In the genomic region with DNA sequence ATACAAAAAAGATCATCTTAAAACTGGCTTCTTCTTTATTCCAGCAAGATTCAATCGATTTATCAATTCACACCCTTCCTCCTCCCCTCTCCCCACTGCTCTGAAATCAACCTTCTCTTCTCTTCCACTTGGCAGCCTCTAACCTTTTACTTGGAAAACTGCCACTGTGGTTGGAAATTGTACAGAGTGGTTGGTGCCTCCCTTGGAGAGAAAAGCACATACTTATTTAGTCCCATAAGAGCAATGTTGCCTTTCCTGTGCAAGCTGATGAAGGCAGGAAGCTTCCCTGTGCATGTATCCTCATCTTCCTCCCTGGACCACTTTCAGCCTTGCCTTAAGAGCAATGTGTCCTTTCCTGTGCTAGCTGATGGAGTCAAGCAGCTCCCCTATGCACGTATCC, we compare ENCODE assay signal across 10 mouse cellular contexts. TPM values are rescaled to one million over a fixed set of nuclear protein-coding genes. Genes with fewer than 3 reads are reported as not detected.
DNase-seq lines count a peak whose midpoint lies in the region; ATAC-seq lines count a peak whose summit lies in the region.
"Had no signal": no experiment of that assay in that cellular context is flagged by ENCODE, and none has a peak within 500 bp of the region (broad histone marks: within the 10 kb centered on the region; RNA-seq: fewer than 3 reads in every experiment).

No protein-coding gene starts in this region.

- no peaks in the 10 kb centered on the region for H3K27me3 ChIP-seq in heart, embryonic 11.5 days (ENCODE audit: control insufficient read depth, insufficient read depth, low read length)
- H3K27me3 ChIP-seq: midbrain, embryonic 12.5 days had no signal

- 79% methylated on average over 2 of the region's 2 CpGs for WGBS in heart, embryonic 11.5 days (ENCODE audit: insufficient replicate concordance)

- no peaks in the 10 kb centered on the region for H3K9me3 ChIP-seq in heart, embryonic 11.5 days (replicated peaks; ENCODE audit: control insufficient read depth, low read length)
- H3K9me3 ChIP-seq: midbrain, embryonic 12.5 days had no signal

- H3K4me2 ChIP-seq in heart, embryonic 11.5 days: no peak overlapping the region
- H3K4me2 ChIP-seq: midbrain, embryonic 12.5 days had no signal

- H3K9ac ChIP-seq in heart, embryonic 11.5 days (ENCODE audit: low read depth, low read length): no peak overlapping the region
- H3K9ac ChIP-seq: midbrain, embryonic 12.5 days had no signal

- intact Hi-C loops in heart, postnatal 10 days (cut with DNase I): loop anchor here (5.0 kb wide), 1 partner anchor 46 kb away; the partner anchor contains the start of gene Ifit2

- H3K27ac ChIP-seq in heart, embryonic 11.5 days (ENCODE audit: low read depth, low read length): no peak overlapping the region
- H3K27ac ChIP-seq: midbrain, embryonic 12.5 days had no signal

- H3K36me3 ChIP-seq in heart, embryonic 11.5 days (ENCODE audit: control insufficient read depth, insufficient read depth, low read length): no peaks in the 10 kb centered on the region
- H3K36me3 ChIP-seq: midbrain, embryonic 12.5 days had no signal

- H3K4me1 ChIP-seq in heart, embryonic 11.5 days (ENCODE audit: control insufficient read depth, insufficient read depth, low read length): no peaks in the 10 kb centered on the region
- H3K4me1 ChIP-seq: midbrain, embryonic 12.5 days had no signal

- DNase-seq in heart, adult 8-10 months (ENCODE audit: low spot score): peak; percentile 81
- DNase-seq in 3T3-L1 (ENCODE audit: low read depth, low spot score): peak; percentile 82
- DNase-seq in brain, embryonic 18.5 days (ENCODE audit: low read depth, low spot score): peak; percentile 39
- peak; percentile 84 for DNase-seq in heart, postnatal 10 days
- DNase-seq in ovary, adult 18-20 months (ENCODE audit: low spot score): peak; percentile 54
- no peak for DNase-seq in spleen, postnatal 14 days (ENCODE audit: low spot score in 2 of 2)
- no peak for DNase-seq in T-cell, adult 2 months (ENCODE audit: low spot score)

- H3K4me3 ChIP-seq in heart, embryonic 11.5 days (ENCODE audit: low read depth, low read length): no peak overlapping the region
- H3K4me3 ChIP-seq: midbrain, embryonic 12.5 days had no signal

- ATAC-seq in heart, embryonic 11.5 days (replicated peaks; ENCODE audit: insufficient number of reproducible peaks, low FRiP score, low TSS enrichment): no peak

RNA-seq across cellular contexts. Expression of gene Ifit1bl1, which starts 3.4 kb away (rescaled TPM):
- 1 to 10 TPM; 1.4 to 3.8 (median 2.1) TPM for total RNA-seq in heart, adult 8-10 months (2022)
- polyA plus RNA-seq in heart, embryonic 11.5 days (2014; fragmentation: Nextera tagmentation; extraction: Ambion mirVana): 1.1 and 1.5 TPM in 2 replicates
- 1 to 10 TPM; 1.1 to 1.3 TPM for total RNA-seq in heart, postnatal 10 days (2021)
- total RNA-seq: gastrocnemius, adult 8-10 months had no signal

RNA-seq across cellular contexts. Expression of gene Ifit3b, which starts 9.4 kb away (rescaled TPM):
- 1 to 10 TPM; 1.4 to 1.8 (median 1.5) TPM for total RNA-seq in heart, adult 8-10 months (2022)
- polyA plus RNA-seq in heart, embryonic 11.5 days (2014; fragmentation: Nextera tagmentation; extraction: Ambion mirVana): 0.14 and 0.44 TPM in 2 replicates
- under 1 TPM; 0.15 to 0.36 TPM for total RNA-seq in heart, postnatal 10 days (2021)

RNA-seq across cellular contexts. Expression of gene Ifit3, which starts 15.0 kb away (rescaled TPM):
- total RNA-seq in heart, adult 8-10 months (2022): 1 to 10 TPM; 1.8 to 4.4 (median 3.9) TPM
- 0.19 and 0.24 TPM in 2 replicates for polyA plus RNA-seq in heart, embryonic 11.5 days (2014; fragmentation: Nextera tagmentation; extraction: Ambion mirVana)
- 1 to 10 TPM in 1 of 2 experiments, under 1 TPM in 1; 0.89 to 1.4 TPM for total RNA-seq in heart, postnatal 10 days (2021)

RNA-seq across cellular contexts. Expression of gene Ifit1bl2, which starts 42.2 kb away (rescaled TPM):
- 1 to 10 TPM; 1.2 to 2.1 (median 1.8) TPM for total RNA-seq in heart, adult 8-10 months (2022)
- 0.73 and 1.0 TPM in 2 replicates for polyA plus RNA-seq in heart, embryonic 11.5 days (2014; fragmentation: Nextera tagmentation; extraction: Ambion mirVana)
- total RNA-seq in heart, postnatal 10 days (2021): under 1 TPM; 0.53 to 0.77 TPM
- total RNA-seq: gastrocnemius, adult 8-10 months had no signal
- polyA plus RNA-seq: midbrain, embryonic 12.5 days had no signal

RNA-seq across cellular contexts. Expression of gene Ifit1, which starts 42.3 kb away (rescaled TPM):
- 1 to 10 TPM in 2 of 4 experiments, under 1 TPM in 2; 0.90 to 1.3 (median 1.0) TPM for total RNA-seq in heart, adult 8-10 months (2022)
- polyA plus RNA-seq in heart, embryonic 11.5 days (2014; fragmentation: Nextera tagmentation; extraction: Ambion mirVana): 0.11 and 0.44 TPM in 2 replicates
- under 1 TPM; 0.12 to 0.62 TPM for total RNA-seq in heart, postnatal 10 days (2021)

Comparison
In these comparisons a context has a peak if more than half of its experiments do, and no peak if none do; other contexts are left out.
1. DNase-seq: peak in heart, adult 8-10 months (single experiment), 3T3-L1 (single experiment), brain, embryonic 18.5 days (single experiment), heart, postnatal 10 days (2 of 2) and ovary, adult 18-20 months (single experiment); none in spleen, postnatal 14 days (0 of 2) and T-cell, adult 2 months (single experiment).